Mouse (Mus musculus): Measurements from ENCODE around the gene Khdrbs1.

GRCm38 (mm10) chr4:129761606-129762005, 19.5 kb upstream of the Khdrbs1 start:
- TF ChIP-seq UBTF (IDR thresholded peaks at IDR 0.05; ENCODE audit: low read depth, low read length) (no peak), CTCF (conservative IDR thresholded peaks at IDR 0.05 in 1 of 2, IDR thresholded peaks at IDR 0.05 in 1 of 2; ENCODE audit: low read depth in 2 of 2, low read length in 2 of 2) (no peak), GABPA (IDR thresholded peaks at IDR 0.05; ENCODE audit: insufficient replicate concordance, low read depth, low read length) (no peak), USF2 (conservative IDR thresholded peaks at IDR 0.05; ENCODE audit: low read depth, low read length) (no peak), IRF4 (IDR thresholded peaks at IDR 0.05; ENCODE audit: low read depth, low read length) (no peak), POLR2A (IDR thresholded peaks at IDR 0.05; ENCODE audit: low read depth, low read length) (no peak), MAZ (IDR thresholded peaks at IDR 0.05; ENCODE audit: low read depth, low read length) (no peak), ZNF384 (IDR thresholded peaks at IDR 0.05; ENCODE audit: low read depth, low read length) (no peak), MAX (IDR thresholded peaks at IDR 0.05; ENCODE audit: low read length) (no peak), POLR2AphosphoS2 (IDR thresholded peaks at IDR 0.05; ENCODE audit: low read depth, low read length) (no peak), TCF12 (IDR thresholded peaks at IDR 0.05; ENCODE audit: low read depth, low read length) (no peak)

Data from CH12.LX (cell line).